Mouse (Mus musculus): Measurements from ENCODE around the gene Kmt2b. TPM values are rescaled to one million over a fixed set of nuclear protein-coding genes. Genes with fewer than 3 reads are reported as not detected.

Gene Kmt2b
- total and polyA plus RNA-seq, 3 experiments, result 8.4 to 32.8 (median 17.2) TPM

- Histone ChIP-seq H3K36me3 (replicated peaks in 1 of 2; ENCODE audit: control insufficient read depth in 1 of 2, insufficient read depth in 1 of 2, low read length in 1 of 2) (peaks cover 14 to 16% of the 10 kb centered on the region in 2 experiments), H3K27ac (ENCODE audit: insufficient read depth, low read depth) (no peak overlapping the region), H3K4me2 (ENCODE audit: insufficient read depth, low read depth, poor library complexity, severe bottlenecking) (no peak overlapping the region), H3K79me2 (replicated peaks; ENCODE audit: control insufficient read depth, extremely low read depth, insufficient read depth, poor library complexity, severe bottlenecking) (no peaks in the 10 kb centered on the region), H3K9ac (ENCODE audit: insufficient read depth, low read depth) (no peak overlapping the region), H3K4me1 (ENCODE audit: control insufficient read depth in 1 of 2, insufficient read depth in 2 of 2) (peaks cover 9 to 13% of the 10 kb centered on the region in 2 experiments; a peak in 3 of 4 replicates), H3K4me3 (replicated peaks in 1 of 3; ENCODE audit: low read depth in 2 of 3, low read length in 2 of 3, poor library complexity in 1 of 3) (no peak overlapping the region), H3K9me3 (replicated peaks; ENCODE audit: low read length) (no peaks in the 10 kb centered on the region), H3K27me3 (replicated peaks) (no peaks in the 10 kb centered on the region)
- dilution Hi-C loops (cut with MboI; ENCODE audit: extremely low pct_ligation_motif_present, extremely low pct_unique_long_range_greater_than_20kb, low sequenced_read_pairs) (no loop called here), in situ Hi-C loops (cut with MboI; ENCODE audit: low pct_ligation_motif_present, low pct_unique_long_range_greater_than_20kb, low sequenced_read_pairs) (no loop called here)
- DNase-seq (ENCODE audit: extremely low read depth), result no peak
- TF ChIP-seq TCF12 (IDR thresholded peaks at IDR 0.05; ENCODE audit: low read depth, low read length), result no peak
- no peak for TF ChIP-seq IRF4 (IDR thresholded peaks at IDR 0.05; ENCODE audit: low read depth, low read length)
- no peak for TF ChIP-seq MEF2A (IDR thresholded peaks at IDR 0.05; ENCODE audit: borderline replicate concordance, low read depth, low read length)
- no peak for TF ChIP-seq RAD21 (IDR thresholded peaks at IDR 0.05; ENCODE audit: low read depth, low read length)
- TF ChIP-seq USF1 (IDR thresholded peaks at IDR 0.05; ENCODE audit: low read depth, low read length), result no peak
- no peak for TF ChIP-seq MYC (IDR thresholded peaks at IDR 0.05; ENCODE audit: low read depth, low read length)
- TF ChIP-seq UBTF (IDR thresholded peaks at IDR 0.05; ENCODE audit: low read depth, low read length), result no peak
- TF ChIP-seq MAFK (IDR thresholded peaks at IDR 0.05; ENCODE audit: insufficient replicate concordance, low read length), result no peak
- no peak for TF ChIP-seq ZMIZ1 (IDR thresholded peaks at IDR 0.05; ENCODE audit: low read depth, low read length)
- TF ChIP-seq ELF1 (IDR thresholded peaks at IDR 0.05; ENCODE audit: low read depth, low read length), result no peak
- TF ChIP-seq ZNF384 (IDR thresholded peaks at IDR 0.05; ENCODE audit: low read depth, low read length), result no peak
- TF ChIP-seq ETS1 (conservative IDR thresholded peaks at IDR 0.05; ENCODE audit: low read depth, low read length), result no peak
Measured at GRCm38 (mm10) chr7:30636395-30636794, 47.9 kb upstream of the Kmt2b start.

GRCm38 (mm10) chr7:30635752-30636151, 47.2 kb upstream of the Kmt2b start, which contains the start of gene Etv2:
Gene Etv2, minus strand, starts transcription at chr7:30635852.
- dilution Hi-C loops (cut with MboI; ENCODE audit: extremely low pct_ligation_motif_present, extremely low pct_unique_long_range_greater_than_20kb, low sequenced_read_pairs) (no loop called here), in situ Hi-C loops (cut with MboI; ENCODE audit: low pct_ligation_motif_present, low pct_unique_long_range_greater_than_20kb, low sequenced_read_pairs) (no loop called here)
- Histone ChIP-seq H3K9ac (ENCODE audit: insufficient read depth, low read depth) (no peak within 1 kb of the TSS), H3K36me3 (replicated peaks in 1 of 2; ENCODE audit: control insufficient read depth in 1 of 2, insufficient read depth in 1 of 2, low read length in 1 of 2) (peaks cover 8 to 10% of the 10 kb centered on the region in 2 experiments), H3K4me1 (ENCODE audit: control insufficient read depth in 1 of 2, insufficient read depth in 2 of 2) (peaks cover 9 to 13% of the 10 kb centered on the region in 2 experiments; a peak in 3 of 4 replicates), H3K9me3 (replicated peaks; ENCODE audit: low read length) (no peaks in the 10 kb centered on the region), H3K27ac (ENCODE audit: insufficient read depth, low read depth) (no peak within 1 kb of the TSS), H3K79me2 (replicated peaks; ENCODE audit: control insufficient read depth, extremely low read depth, insufficient read depth, poor library complexity, severe bottlenecking) (no peaks in the 10 kb centered on the region), H3K4me3 (replicated peaks in 1 of 3; ENCODE audit: low read depth in 2 of 3, low read length in 2 of 3, poor library complexity in 1 of 3) (no peak within 1 kb of the TSS), H3K4me2 (ENCODE audit: insufficient read depth, low read depth, poor library complexity, severe bottlenecking) (no peak within 1 kb of the TSS), H3K27me3 (replicated peaks) (no peaks in the 10 kb centered on the region)
- TF ChIP-seq JUND (conservative IDR thresholded peaks at IDR 0.05; ENCODE audit: low read depth, low read length) (no peak), ZKSCAN1 (IDR thresholded peaks at IDR 0.05; ENCODE audit: borderline replicate concordance, low read depth, low read length) (no peak), E2F4 (IDR thresholded peaks at IDR 0.05; ENCODE audit: insufficient replicate concordance, low read depth, low read length) (no peak), MEF2A (IDR thresholded peaks at IDR 0.05; ENCODE audit: borderline replicate concordance, low read depth, low read length) (no peak), CTCF (conservative IDR thresholded peaks at IDR 0.05 in 1 of 2, IDR thresholded peaks at IDR 0.05 in 1 of 2; ENCODE audit: low read depth in 2 of 2, low read length in 2 of 2) (no peak), ZNF384 (IDR thresholded peaks at IDR 0.05; ENCODE audit: low read depth, low read length) (no peak), POLR2AphosphoS2 (IDR thresholded peaks at IDR 0.05; ENCODE audit: low read depth, low read length) (no peak), TBP (conservative IDR thresholded peaks at IDR 0.05; ENCODE audit: low read depth, low read length) (no peak), CHD1 (IDR thresholded peaks at IDR 0.05; ENCODE audit: low read depth, low read length) (no peak), EP300 (IDR thresholded peaks at IDR 0.05; ENCODE audit: low read length) (no peak), MYC (IDR thresholded peaks at IDR 0.05; ENCODE audit: low read depth, low read length) (no peak), MXI1 (IDR thresholded peaks at IDR 0.05; ENCODE audit: low read depth, low read length) (no peak), ZMIZ1 (IDR thresholded peaks at IDR 0.05; ENCODE audit: low read depth, low read length) (no peak), ETS1 (conservative IDR thresholded peaks at IDR 0.05; ENCODE audit: low read depth, low read length) (no peak), USF1 (IDR thresholded peaks at IDR 0.05; ENCODE audit: low read depth, low read length) (no peak)
- no peak for DNase-seq (ENCODE audit: extremely low read depth)
